Mouse (Mus musculus) small intestine, adult 2 months (tissue): ENCODE data around the gene Hapln1.

Experiments
- CTCF ChIP-seq: fragments of 200-500 bp; IDR thresholded peaks from 2 replicates; pipeline ENCODE4 v1.5.1; 2012; ENCODE audit warnings: low read depth, mild to moderate bottlenecking, control low read depth, inconsistent platforms, low read length, moderate library complexity, mixed read lengths; ENCODE audit not compliant: insufficient replicate concordance, insufficient read length; ENCODE audit errors: extremely low read depth
- POLR2A ChIP-seq: fragments of 200-500 bp; IDR thresholded peaks from 2 replicates; pipeline ENCODE4 v1.6.1; 2012; ENCODE audit warnings: low read depth, mild to moderate bottlenecking, control low read depth, inconsistent platforms, low read length, moderate library complexity

- no peak for TF ChIP-seq CTCF
- no peak for TF ChIP-seq POLR2A
These were observed 45.9 kb upstream of the Hapln1 start for GRCm38 (mm10) chr13:89493678-89494077.
